Mouse (Mus musculus): ENCODE results near the gene Lrguk. TPM values are rescaled to one million over a fixed set of nuclear protein-coding genes. Genes with fewer than 3 reads are reported as not detected.

Gene Lrguk
- total RNA-seq (2015) (0.12 and 0.81 TPM in 2 replicates), total RNA-seq (2017) (0.03 TPM in 1 of 2 replicates, not detected in the other)

- ATAC-seq (replicated peaks; ENCODE audit: poor library complexity), result peak; percentile 98
Measured at GRCm38 (mm10) chr6:34028933-34029745, at the start of gene Lrguk. TSS of gene Lrguk (plus strand) at chr6:34029448.

- peak; percentile 48 for ATAC-seq (replicated peaks; ENCODE audit: poor library complexity)
Measured at GRCm38 (mm10) chr6:33982709-33983108, 46.5 kb upstream of the Lrguk start.

GRCm38 (mm10) chr6:33987132-33987531, 42.1 kb upstream of the Lrguk start:
- no peak for ATAC-seq (replicated peaks; ENCODE audit: poor library complexity)

- no peak for ATAC-seq (replicated peaks; ENCODE audit: poor library complexity)
Measured at GRCm38 (mm10) chr6:33992213-33993034, 36.8 kb upstream of the Lrguk start.

GRCm38 (mm10) chr6:33993842-33994241, 35.4 kb upstream of the Lrguk start:
- ATAC-seq (replicated peaks; ENCODE audit: poor library complexity), result no peak

GRCm38 (mm10) chr6:33998590-33998989, 30.7 kb upstream of the Lrguk start:
- no peak for ATAC-seq (replicated peaks; ENCODE audit: poor library complexity)

- no peak for ATAC-seq (replicated peaks; ENCODE audit: poor library complexity)
Measured at GRCm38 (mm10) chr6:33999530-33999929, 29.7 kb upstream of the Lrguk start.

- peak; percentile 54 for ATAC-seq (replicated peaks; ENCODE audit: poor library complexity)
Measured at GRCm38 (mm10) chr6:34000644-34001043, 28.6 kb upstream of the Lrguk start.

- no peak for ATAC-seq (replicated peaks; ENCODE audit: poor library complexity)
Measured at GRCm38 (mm10) chr6:34003033-34003432, 26.2 kb upstream of the Lrguk start.

- ATAC-seq (replicated peaks; ENCODE audit: poor library complexity), result no peak
Measured at GRCm38 (mm10) chr6:34013469-34013868, 15.8 kb upstream of the Lrguk start.

GRCm38 (mm10) chr6:34029746-34030027, 439 bp downstream of the Lrguk start:
- peak; percentile 23; the same call in 1 of the 2 replicates for ATAC-seq (replicated peaks; ENCODE audit: poor library complexity)

- ATAC-seq (replicated peaks; ENCODE audit: poor library complexity), result no peak
Measured at GRCm38 (mm10) chr6:34034096-34034495, 4.8 kb downstream of the Lrguk start.

- ATAC-seq (replicated peaks; ENCODE audit: poor library complexity), result no peak
Measured at GRCm38 (mm10) chr6:34034577-34035461, 5.6 kb downstream of the Lrguk start.

GRCm38 (mm10) chr6:34040624-34041235, 11.5 kb downstream of the Lrguk start:
- peak; percentile 96 for ATAC-seq (replicated peaks; ENCODE audit: poor library complexity)

- ATAC-seq (replicated peaks; ENCODE audit: poor library complexity), result no peak
Measured at GRCm38 (mm10) chr6:34041589-34042280, 12.5 kb downstream of the Lrguk start.

GRCm38 (mm10) chr6:34044228-34044811, 15.1 kb downstream of the Lrguk start:
- no peak for ATAC-seq (replicated peaks; ENCODE audit: poor library complexity)

- no peak for ATAC-seq (replicated peaks; ENCODE audit: poor library complexity)
Measured at GRCm38 (mm10) chr6:34044846-34045540, 15.7 kb downstream of the Lrguk start.

- ATAC-seq (replicated peaks; ENCODE audit: poor library complexity), result no peak
Measured at GRCm38 (mm10) chr6:34046551-34047186, 17.4 kb downstream of the Lrguk start.

GRCm38 (mm10) chr6:34049433-34049832, 20.2 kb downstream of the Lrguk start:
- ATAC-seq (replicated peaks; ENCODE audit: poor library complexity), result no peak

All from megakaryocyte progenitor cell, adult 5-6 weeks (primary cell).